Mouse (Mus musculus): ENCODE measurements around the gene Gusb.

DNA sequence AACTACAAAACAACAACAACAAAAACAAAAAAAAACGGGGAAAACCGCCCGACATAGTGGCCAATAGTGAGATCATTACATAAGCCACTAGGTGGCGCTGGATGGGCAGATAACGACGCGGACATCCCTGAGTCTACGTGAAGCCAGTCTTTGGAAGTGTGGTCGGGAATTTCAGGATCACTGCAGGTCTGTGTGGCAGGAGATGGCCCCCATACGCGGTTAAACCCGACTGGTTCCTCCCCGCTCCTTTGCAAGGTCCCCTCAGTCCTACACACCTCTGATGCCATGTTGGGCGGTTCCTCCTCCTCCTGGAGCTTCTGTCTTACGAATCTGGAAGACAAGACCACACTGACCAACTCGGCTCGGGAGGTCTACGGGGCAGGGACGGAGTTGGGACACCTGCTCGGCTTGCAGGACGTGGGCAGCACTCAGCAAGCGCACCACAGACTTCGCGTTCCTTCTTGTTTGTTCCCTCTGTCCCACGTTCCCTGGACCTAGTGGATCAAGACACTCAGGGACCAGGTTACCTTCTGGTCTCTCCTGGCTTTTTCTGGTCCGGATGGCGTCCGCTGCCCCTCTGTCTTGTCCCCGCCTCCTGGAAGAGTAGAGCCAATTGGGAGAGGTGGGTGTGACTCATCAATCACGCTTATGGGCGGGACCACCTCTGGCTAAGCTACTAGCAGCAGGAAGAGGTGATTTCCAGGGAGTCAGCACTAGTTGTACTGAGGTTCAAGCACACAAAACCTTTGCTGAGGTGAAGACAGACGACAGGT lies 21.1 kb upstream of the Gusb start:
- TF ChIP-seq CTCF (IDR thresholded peaks at IDR 0.05; ENCODE audit: borderline replicate concordance, control insufficient read depth, extremely low read depth, insufficient read depth, low read length, poor library complexity) (peak; percentile 85; the same call in 1 of the 2 replicates), POLR2A (IDR thresholded peaks at IDR 0.05; ENCODE audit: control insufficient read depth, extremely low read depth, insufficient read depth, low read length, poor library complexity) (no peak)

All from thymus, adult 2 months (tissue).